Comparison of ENCODE assay signal across 12 mouse cellular contexts in the genomic region with DNA sequence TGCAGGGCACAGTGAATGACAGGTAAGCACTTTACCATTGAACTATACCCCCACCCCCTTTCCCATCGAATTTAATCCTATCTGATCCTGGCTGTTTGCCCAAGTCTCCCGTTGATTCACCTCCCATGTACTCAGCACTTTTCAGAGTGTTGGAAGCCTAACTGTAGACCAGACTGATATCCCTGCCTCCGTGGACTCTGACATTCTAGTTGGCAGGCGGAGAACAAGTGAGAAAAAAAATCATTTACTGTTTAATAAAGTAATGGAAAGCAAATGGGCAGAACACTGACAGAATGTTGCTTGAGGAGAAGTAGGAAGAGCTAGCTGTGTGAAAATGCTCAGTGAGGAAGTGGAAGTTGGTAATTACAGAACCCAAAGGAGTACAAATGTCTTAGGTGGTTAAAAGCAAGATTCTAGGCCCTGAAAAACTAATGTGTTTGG. TPM values are rescaled to one million over a fixed set of nuclear protein-coding genes. Genes with fewer than 3 reads are reported as not detected.
DNase-seq lines count a peak whose midpoint lies in the region; ATAC-seq lines count a peak whose summit lies in the region.
"Had no signal": no experiment of that assay in that cellular context is flagged by ENCODE, and none has a peak within 500 bp of the region (broad histone marks: within the 10 kb centered on the region; RNA-seq: fewer than 3 reads in every experiment).

No protein-coding gene starts in this region.

- H3K9ac ChIP-seq in hindbrain, embryonic 16.5 days (ENCODE audit: low read depth, low read length): no peak overlapping the region
- no peak overlapping the region for H3K9ac ChIP-seq in hindbrain, embryonic 12.5 days
- no peak overlapping the region for H3K9ac ChIP-seq in neural tube, embryonic 15.5 days (replicated peaks)
- H3K9ac ChIP-seq: liver, embryonic 13.5 days had no signal

- no peaks in the 10 kb centered on the region for H3K4me1 ChIP-seq in hindbrain, embryonic 16.5 days (ENCODE audit: control insufficient read depth, insufficient read depth, low read depth, low read length)
- H3K4me1 ChIP-seq in hindbrain, embryonic 12.5 days: no peaks in the 10 kb centered on the region
- no peaks in the 10 kb centered on the region for H3K4me1 ChIP-seq in neural tube, embryonic 15.5 days
- H3K4me1 ChIP-seq: forebrain, embryonic 10.5 days; liver, embryonic 13.5 days had no signal

- H3K36me3 ChIP-seq in hindbrain, embryonic 16.5 days (ENCODE audit: control insufficient read depth, insufficient read depth, low read length): no peaks in the 10 kb centered on the region
- H3K36me3 ChIP-seq in hindbrain, embryonic 12.5 days: no peaks in the 10 kb centered on the region
- no peaks in the 10 kb centered on the region for H3K36me3 ChIP-seq in neural tube, embryonic 15.5 days
- H3K36me3 ChIP-seq: forebrain, embryonic 10.5 days; liver, embryonic 13.5 days had no signal

- no peaks in the 10 kb centered on the region for H3K9me3 ChIP-seq in hindbrain, embryonic 16.5 days (ENCODE audit: control insufficient read depth, low read length)
- no peaks in the 10 kb centered on the region for H3K9me3 ChIP-seq in hindbrain, embryonic 12.5 days (replicated peaks)
- no peaks in the 10 kb centered on the region for H3K9me3 ChIP-seq in neural tube, embryonic 15.5 days (replicated peaks)
- H3K9me3 ChIP-seq: forebrain, embryonic 10.5 days; liver, embryonic 13.5 days had no signal

- H3K27ac ChIP-seq in hindbrain, embryonic 16.5 days (ENCODE audit: low read depth, low read length): no peak overlapping the region
- H3K27ac ChIP-seq in hindbrain, embryonic 12.5 days: no peak overlapping the region
- no peak overlapping the region for H3K27ac ChIP-seq in neural tube, embryonic 15.5 days (replicated peaks)
- H3K27ac ChIP-seq: forebrain, embryonic 10.5 days; left cerebral cortex, adult 2 months; liver, embryonic 13.5 days had no signal

- H3K4me2 ChIP-seq in hindbrain, embryonic 16.5 days (ENCODE audit: low read length): no peak overlapping the region
- H3K4me2 ChIP-seq in hindbrain, embryonic 12.5 days (replicated peaks): no peak overlapping the region
- H3K4me2 ChIP-seq in neural tube, embryonic 15.5 days: no peak overlapping the region
- H3K4me2 ChIP-seq: liver, embryonic 13.5 days had no signal

- DNase-seq in A20 (ENCODE audit: low read depth, low spot score): peak; percentile 83
- DNase-seq in kidney, postnatal 36 days: peak; percentile 62 to 79
- DNase-seq in heart, adult 8-10 months (ENCODE audit: low spot score): no peak
- DNase-seq in retina, embryonic 14.5 days (ENCODE audit: low spot score): no peak
- DNase-seq: adrenal gland, postnatal 25 days; liver, embryonic 13.5 days had no signal

- no peaks in the 10 kb centered on the region for H3K27me3 ChIP-seq in hindbrain, embryonic 16.5 days (replicated peaks; ENCODE audit: control insufficient read depth, insufficient read depth, low read length)
- H3K27me3 ChIP-seq in hindbrain, embryonic 12.5 days: no peaks in the 10 kb centered on the region
- no peaks in the 10 kb centered on the region for H3K27me3 ChIP-seq in neural tube, embryonic 15.5 days (replicated peaks)
- H3K27me3 ChIP-seq: liver, embryonic 13.5 days had no signal

- no peak overlapping the region for H3K4me3 ChIP-seq in hindbrain, embryonic 16.5 days (ENCODE audit: low read length)
- no peak overlapping the region for H3K4me3 ChIP-seq in hindbrain, embryonic 12.5 days
- H3K4me3 ChIP-seq in neural tube, embryonic 15.5 days (replicated peaks): no peak overlapping the region
- H3K4me3 ChIP-seq: forebrain, embryonic 10.5 days; left cerebral cortex, adult 2 months; liver, embryonic 13.5 days had no signal

- WGBS in hindbrain, embryonic 16.5 days: 55% methylated on average over 4 of the region's 4 CpGs
- WGBS in hindbrain, embryonic 12.5 days: 73% methylated on average over 4 of the region's 4 CpGs
- 61% methylated on average over 4 of the region's 4 CpGs for WGBS in neural tube, embryonic 15.5 days

- ATAC-seq in hindbrain, embryonic 16.5 days: 0 out of 2 replicates have a peak, but pooled peaks have one; percentile 34
- no peak for ATAC-seq in hindbrain, embryonic 12.5 days (ENCODE audit: low FRiP score)
- ATAC-seq in common myeloid progenitor, adult 5-6 weeks (replicated peaks; ENCODE audit: low read depth, poor library complexity, severe bottlenecking): peak; percentile 20; the same call in 1 of the 2 replicates
- no peak for ATAC-seq in neural tube, embryonic 15.5 days (ENCODE audit: low FRiP score)

RNA-seq across cellular contexts. Expression of gene Gdi2, which starts 12.2 kb away (rescaled TPM):
- 414 and 419 TPM in 2 replicates for polyA plus RNA-seq in hindbrain, embryonic 16.5 days (2015; fragmentation: Nextera tagmentation; extraction: Ambion mirVana)
- polyA plus RNA-seq in hindbrain, embryonic 12.5 days (2016; fragmentation: Nextera tagmentation; extraction: Ambion mirVana): 426 and 443 TPM in 2 replicates
- total RNA-seq in common myeloid progenitor, adult 5-6 weeks (2017): 466 and 530 TPM in 2 replicates
- polyA plus RNA-seq in neural tube, embryonic 15.5 days (2015; fragmentation: Nextera tagmentation; extraction: Ambion mirVana): 408 and 409 TPM in 2 replicates
- 100 to 1,000 TPM; 235 to 261 (median 251) TPM for total RNA-seq in heart, adult 8-10 months (2022)

Comparison
In these comparisons a context has a peak if more than half of its experiments do, and no peak if none do; other contexts are left out.
1. ATAC-seq: peak in hindbrain, embryonic 16.5 days (single experiment) and common myeloid progenitor, adult 5-6 weeks (single experiment); none in hindbrain, embryonic 12.5 days (single experiment) and neural tube, embryonic 15.5 days (single experiment).
2. DNase-seq: peak in A20 (single experiment) and kidney, postnatal 36 days (2 of 2); none in heart, adult 8-10 months (single experiment) and retina, embryonic 14.5 days (single experiment).